Mouse (Mus musculus) left cerebral cortex, adult 9 months (tissue): Measurements from ENCODE around the gene Dlg5.
A peak's percentile ranks its signal among the peaks of the same experiment; 100 is the strongest.

ENCODE experiments used
- DNase-seq, 2 experiments: peaks; one replicate each; pipeline ENCODE4 v3.0.0; 2022; ENCODE audit warnings: low spot score in 2 of 2

Dlg5 gene

GRCm38 (mm10) chr14:24125069-24125468 lies 120.7 kb downstream of the Dlg5 start:
- DNase-seq, result no peak

- DNase-seq, result peak in 1 of 2 experiments; percentile 15
Measured at GRCm38 (mm10) chr14:24124171-24124570, 121.5 kb downstream of the Dlg5 start.

- no peak for DNase-seq
Measured at GRCm38 (mm10) chr14:24106734-24107133, 139.0 kb downstream of the Dlg5 start.

- DNase-seq, result no peak
Measured at GRCm38 (mm10) chr14:24098828-24099227, 146.9 kb downstream of the Dlg5 start.

GRCm38 (mm10) chr14:24094656-24095055 lies 151.1 kb downstream of the Dlg5 start:
- DNase-seq, result no peak

- DNase-seq, result no peak
Measured at GRCm38 (mm10) chr14:24093221-24093620, 152.5 kb downstream of the Dlg5 start.

GRCm38 (mm10) chr14:24092391-24092790 lies 153.3 kb downstream of the Dlg5 start:
- no peak for DNase-seq

GRCm38 (mm10) chr14:24090790-24091189 lies 154.9 kb downstream of the Dlg5 start:
- DNase-seq, result no peak

- DNase-seq, result no peak
Measured at GRCm38 (mm10) chr14:24089181-24089580, 156.5 kb downstream of the Dlg5 start.

- DNase-seq, result no peak
Measured at GRCm38 (mm10) chr14:24087430-24087829, 158.3 kb downstream of the Dlg5 start.

GRCm38 (mm10) chr14:24086481-24086880 lies 159.2 kb downstream of the Dlg5 start:
- DNase-seq, result no peak
